Mouse (Mus musculus): ENCODE data around the gene Rpf2.

Rpf2 gene

DNA sequence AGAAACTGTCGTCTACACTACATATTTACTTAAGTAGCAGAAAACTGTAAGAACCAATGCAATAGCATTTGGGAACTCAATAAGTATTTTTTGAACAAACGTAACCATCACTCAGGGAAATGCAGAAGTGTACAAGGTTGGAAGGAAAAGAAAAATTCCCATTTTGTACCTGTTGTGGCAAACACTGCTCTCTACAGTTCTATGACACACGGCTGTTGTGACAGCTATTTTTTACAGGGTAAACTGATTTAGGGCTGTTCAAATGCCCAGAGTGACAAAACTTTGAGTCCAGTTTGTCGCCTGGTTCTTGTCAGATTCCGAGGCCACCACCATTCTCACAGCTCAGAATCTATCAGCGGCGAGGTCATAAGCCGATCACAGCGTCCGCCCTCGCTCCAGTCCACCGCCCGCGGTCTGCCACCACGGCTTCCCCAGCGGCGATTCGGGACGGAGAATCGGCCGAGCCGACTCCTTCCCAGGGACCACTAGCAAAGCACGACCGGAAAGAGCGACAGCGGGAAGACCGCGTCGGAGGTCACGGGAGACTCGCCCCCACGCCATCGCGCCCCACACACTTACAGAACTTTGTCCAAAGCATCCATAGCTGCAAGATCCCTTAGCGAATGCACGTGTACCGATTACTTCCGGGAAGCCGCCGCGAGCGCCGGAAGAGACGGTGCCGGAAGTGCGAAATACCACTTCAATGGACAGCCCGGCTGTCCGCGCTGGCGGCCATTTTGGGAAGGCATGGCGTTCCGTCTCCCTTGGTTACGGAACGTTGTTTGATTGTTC is at the start of gene Rpf2:
Rpf2 (minus strand) TSS at position 663 of the 792 bp plus-strand sequence.
- peak; percentile 87 for DNase-seq (ENCODE audit: low spot score)

DNA sequence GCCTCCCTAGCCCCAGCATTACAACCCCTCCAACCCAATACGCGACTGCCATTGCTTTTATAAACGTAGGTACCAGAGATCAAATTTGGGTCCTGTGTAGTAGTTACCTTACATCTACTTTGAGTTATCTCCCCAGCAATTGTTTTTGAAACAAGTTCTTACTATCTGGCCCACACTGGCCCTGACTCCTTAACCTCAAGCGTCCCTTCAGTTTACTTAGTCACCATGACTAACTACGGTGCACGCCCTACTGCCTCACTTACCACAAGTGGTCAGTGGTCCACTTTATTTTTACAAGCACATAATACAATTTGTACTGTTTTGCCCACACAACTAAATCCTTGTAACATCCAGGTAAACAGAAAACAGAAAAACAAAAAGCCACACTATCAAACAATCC is 45.8 kb upstream of the Rpf2 start:
- no peak for DNase-seq (ENCODE audit: low spot score)

GRCm38 (mm10) chr10:40286767-40287166 is 39.9 kb upstream of the Rpf2 start:
- no peak for DNase-seq (ENCODE audit: low spot score)

DNA sequence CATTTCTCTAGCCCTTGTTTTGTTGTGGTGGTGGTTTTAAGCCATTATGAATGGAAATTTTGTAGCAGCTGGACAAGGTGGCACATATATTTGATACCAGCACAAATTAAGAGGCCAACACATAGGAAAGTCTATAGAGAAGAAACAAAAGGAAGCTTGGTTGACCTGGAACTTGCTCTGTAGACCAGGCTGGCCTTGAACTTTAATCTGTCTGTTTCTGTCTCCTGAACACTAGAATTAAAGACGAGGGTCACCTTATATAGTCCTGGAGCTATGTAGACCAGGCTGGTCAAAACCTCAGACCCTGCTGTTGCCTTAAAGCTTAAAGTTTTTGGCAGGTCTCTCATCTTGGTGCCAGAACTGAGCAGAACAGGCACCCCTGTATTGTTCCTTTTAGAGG is 38.7 kb upstream of the Rpf2 start:
- no peak for DNase-seq (ENCODE audit: low spot score)

DNA sequence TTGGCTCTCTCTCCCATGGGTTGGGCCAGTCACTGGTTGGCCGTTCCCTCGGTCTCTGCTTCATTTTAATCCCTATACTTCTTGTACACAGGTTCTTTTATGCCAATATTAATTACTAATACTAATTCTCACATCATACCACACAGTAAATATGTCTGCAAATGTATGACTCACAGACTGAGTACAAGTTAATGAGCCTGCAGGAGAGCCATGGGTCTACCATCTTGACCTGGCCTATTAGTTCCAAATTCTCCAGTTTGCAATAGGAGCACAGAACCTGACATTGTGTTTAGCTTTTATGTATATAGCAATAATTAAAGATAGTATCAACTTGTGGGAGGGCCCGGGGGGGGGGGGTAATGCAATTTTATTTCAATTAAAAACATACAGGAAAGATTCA is 38.2 kb upstream of the Rpf2 start:
- DNase-seq (ENCODE audit: low spot score): no peak

- DNase-seq (ENCODE audit: low spot score): no peak
Measured at GRCm38 (mm10) chr10:40284179-40284831, 37.5 kb upstream of the Rpf2 start.

DNA sequence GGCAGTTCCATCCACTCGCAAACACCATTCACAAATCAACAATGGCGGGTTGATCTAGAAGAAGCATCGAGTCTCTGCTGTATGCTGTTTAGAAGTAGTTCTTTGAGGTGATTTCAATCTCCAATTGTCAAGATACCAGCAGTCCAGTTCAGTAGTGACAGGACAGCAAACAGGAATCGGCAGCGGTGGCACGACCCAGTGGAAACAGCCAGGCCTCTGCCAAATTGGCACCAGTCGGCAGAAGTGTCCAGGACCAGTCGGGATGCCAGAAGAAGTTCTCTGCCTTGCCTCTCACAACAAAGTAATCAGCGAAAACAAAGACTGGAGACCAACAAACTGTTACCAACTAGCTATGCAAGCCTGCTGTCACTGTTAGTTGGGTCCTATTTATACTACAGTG is 36.8 kb upstream of the Rpf2 start:
- no peak for DNase-seq (ENCODE audit: low spot score)

GRCm38 (mm10) chr10:40281565-40281964 is 34.7 kb upstream of the Rpf2 start:
- DNase-seq (ENCODE audit: low spot score): no peak

- DNase-seq (ENCODE audit: low spot score): no peak
Measured at GRCm38 (mm10) chr10:40278317-40278716, 31.5 kb upstream of the Rpf2 start.

DNA sequence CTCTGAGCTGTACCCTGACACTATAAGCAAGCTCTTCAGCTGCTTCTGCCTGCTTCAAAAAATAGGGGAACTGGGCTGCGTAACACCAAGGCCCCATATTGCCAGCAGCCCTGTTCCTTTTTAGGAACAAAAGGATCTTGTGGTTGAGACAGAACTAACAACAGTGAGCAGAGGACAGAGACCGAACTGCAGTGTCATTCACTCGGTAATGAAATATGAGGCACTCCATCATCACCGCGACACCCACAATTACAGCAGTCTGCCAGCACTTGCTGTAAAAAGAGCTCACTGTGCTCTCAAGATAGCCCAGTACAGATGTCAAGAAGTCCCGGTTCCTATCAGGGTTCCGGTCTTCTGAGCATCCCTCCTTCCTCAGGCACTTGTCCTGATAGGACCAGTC is 29.2 kb upstream of the Rpf2 start:
- DNase-seq (ENCODE audit: low spot score): no peak

- DNase-seq (ENCODE audit: low spot score): no peak
Measured at GRCm38 (mm10) chr10:40273938-40274337, 27.1 kb upstream of the Rpf2 start.

GRCm38 (mm10) chr10:40271216-40271615 is 24.4 kb upstream of the Rpf2 start:
- no peak for DNase-seq (ENCODE audit: low spot score)

GRCm38 (mm10) chr10:40264920-40265319 is 18.1 kb upstream of the Rpf2 start:
- DNase-seq (ENCODE audit: low spot score): no peak

DNA sequence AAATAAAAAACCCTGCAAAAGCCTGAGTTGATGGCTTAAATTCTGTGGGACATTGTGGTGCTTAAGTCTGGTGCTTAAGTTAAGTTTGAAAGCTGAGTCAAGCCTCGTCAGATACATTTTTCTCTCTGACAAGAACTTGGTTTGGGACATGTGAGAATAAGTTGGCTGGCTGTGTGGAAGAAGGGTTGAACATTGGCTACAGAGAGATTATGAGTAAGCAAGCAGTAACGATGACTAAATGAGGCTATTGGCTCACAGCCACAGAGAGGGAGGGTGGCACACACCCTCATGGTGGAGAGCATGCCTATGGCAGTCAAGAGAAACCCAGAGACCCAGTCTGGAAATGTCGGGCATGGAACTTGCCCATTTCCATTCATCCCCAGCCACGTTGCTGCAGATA is 16.9 kb upstream of the Rpf2 start:
- no peak for DNase-seq (ENCODE audit: low spot score)

GRCm38 (mm10) chr10:40262200-40262599 is 15.4 kb upstream of the Rpf2 start:
- DNase-seq (ENCODE audit: low spot score): no peak

GRCm38 (mm10) chr10:40260305-40260704 is 13.5 kb upstream of the Rpf2 start:
- DNase-seq (ENCODE audit: low spot score): no peak

DNA sequence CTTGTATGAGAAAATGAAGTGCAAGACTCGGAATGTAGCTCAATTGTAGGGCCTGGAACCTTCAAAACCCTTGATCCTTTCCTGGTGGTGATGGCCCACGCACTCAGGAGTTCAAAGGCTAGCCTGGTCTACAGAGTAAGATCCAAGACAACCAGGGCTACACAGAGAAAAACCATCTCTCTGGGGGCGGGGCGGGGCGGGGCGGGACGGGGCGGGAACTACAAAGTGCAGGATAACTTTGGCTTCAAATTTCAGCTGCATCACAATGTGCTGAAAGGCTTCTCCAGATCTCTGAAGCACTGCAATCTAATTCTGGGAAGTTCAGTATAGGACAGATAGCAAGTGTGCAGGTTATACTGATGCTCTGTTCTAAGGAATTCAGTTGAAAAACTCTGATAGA is 12.7 kb upstream of the Rpf2 start:
- no peak for DNase-seq (ENCODE audit: low spot score)

- no peak for DNase-seq (ENCODE audit: low spot score)
Measured at GRCm38 (mm10) chr10:40258976-40259375, 12.1 kb upstream of the Rpf2 start.

- DNase-seq (ENCODE audit: low spot score): peak; percentile 83
Measured at GRCm38 (mm10) chr10:40258401-40258966, 11.6 kb upstream of the Rpf2 start.

DNA sequence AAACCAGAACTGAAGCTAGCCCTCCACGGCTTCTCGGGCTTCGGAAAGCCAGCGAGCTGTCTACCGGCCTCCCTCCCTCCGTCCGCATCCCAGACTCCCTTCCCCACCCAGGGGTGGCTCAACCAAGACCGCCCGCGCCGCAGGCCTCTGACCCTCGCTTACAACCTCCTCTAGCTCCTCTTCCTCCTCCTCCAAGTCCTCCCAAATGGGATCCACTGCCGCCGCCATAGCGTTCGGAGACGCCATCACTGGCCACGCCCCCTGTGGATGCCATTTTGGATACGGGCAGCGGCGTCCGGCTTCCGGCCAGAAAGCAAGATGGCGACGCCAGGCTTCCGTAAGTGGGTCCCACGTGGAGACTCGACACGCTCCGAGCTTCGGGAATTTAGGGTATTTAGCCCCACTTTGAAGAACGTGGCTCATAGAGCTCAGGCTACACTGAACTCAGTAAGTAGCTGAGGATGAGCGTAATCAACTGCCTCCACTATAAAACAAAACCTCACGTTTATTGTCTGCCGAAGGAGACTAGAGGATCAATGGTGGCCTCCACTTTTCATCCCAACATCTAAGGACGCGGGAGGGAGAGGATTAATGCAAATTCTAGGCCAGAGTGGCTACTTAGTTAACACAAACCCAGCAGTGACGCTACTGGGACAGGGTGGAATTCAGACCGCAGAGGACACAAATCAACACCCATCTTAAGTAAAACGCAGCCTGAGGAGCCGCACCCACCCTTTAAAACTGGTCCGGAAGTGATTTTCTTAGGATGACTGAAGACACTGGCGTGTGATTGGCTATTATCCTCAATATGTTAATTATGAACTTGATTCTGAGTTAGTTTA is 10.8 kb upstream of the Rpf2 start, which contains the start of gene Gtf3c6:
Gtf3c6 (minus strand) TSS at position 695 of the 842 bp plus-strand sequence.
- DNase-seq (ENCODE audit: low spot score): peak; percentile 93

DNA sequence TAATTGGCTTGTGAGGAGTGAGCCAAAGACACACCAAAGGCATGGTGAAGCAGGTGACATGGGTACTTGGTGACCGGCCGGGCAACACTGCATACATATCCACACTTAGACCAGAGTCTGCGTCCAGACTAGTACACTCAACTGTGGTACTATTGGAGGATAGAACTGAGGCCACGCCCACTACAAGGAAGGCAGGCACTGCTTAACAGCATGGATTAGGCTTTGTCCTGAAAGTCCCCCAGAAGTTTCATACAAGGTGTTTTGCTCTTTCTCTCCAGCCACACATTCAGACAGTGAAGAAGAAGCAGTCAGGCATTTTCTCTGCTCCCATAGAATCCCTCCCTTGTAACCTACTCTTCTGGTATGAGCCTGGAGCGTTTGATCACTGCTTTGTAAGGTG is 9.9 kb upstream of the Rpf2 start:
- DNase-seq (ENCODE audit: low spot score): peak; percentile 53

DNA sequence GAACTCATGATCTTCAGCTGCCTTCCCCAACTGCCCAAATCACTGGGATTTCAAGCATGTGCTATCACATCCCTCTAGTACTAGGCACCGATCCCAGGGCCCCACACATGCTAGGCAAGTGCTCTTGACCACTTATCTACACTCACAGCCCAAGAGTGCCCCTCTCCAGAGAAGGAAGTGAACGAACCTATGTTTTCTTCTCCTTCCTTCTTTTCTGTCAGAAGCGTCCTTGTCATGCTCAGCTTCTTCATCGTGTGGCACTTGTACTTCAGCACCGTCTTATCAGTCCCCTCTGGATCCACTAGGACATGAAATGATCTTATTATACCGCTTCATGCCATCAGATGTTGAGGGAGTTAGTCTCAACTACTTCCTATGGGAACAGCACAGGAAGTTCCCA is 4.1 kb upstream of the Rpf2 start:
- DNase-seq (ENCODE audit: low spot score): no peak
